Mouse (Mus musculus): ENCODE data around the gene Gm5678. TPM values are rescaled to one million over a fixed set of nuclear protein-coding genes. Genes with fewer than 3 reads are reported as not detected.

Gm5678 gene
- polyA plus RNA-seq (2014; fragmentation: Illumina TruSeq; extraction: RNeasy Lipid Tissue Mini Kit (QIAGEN cat#74804); ENCODE audit: low read depth, low replicate concordance): not detected

DNA sequence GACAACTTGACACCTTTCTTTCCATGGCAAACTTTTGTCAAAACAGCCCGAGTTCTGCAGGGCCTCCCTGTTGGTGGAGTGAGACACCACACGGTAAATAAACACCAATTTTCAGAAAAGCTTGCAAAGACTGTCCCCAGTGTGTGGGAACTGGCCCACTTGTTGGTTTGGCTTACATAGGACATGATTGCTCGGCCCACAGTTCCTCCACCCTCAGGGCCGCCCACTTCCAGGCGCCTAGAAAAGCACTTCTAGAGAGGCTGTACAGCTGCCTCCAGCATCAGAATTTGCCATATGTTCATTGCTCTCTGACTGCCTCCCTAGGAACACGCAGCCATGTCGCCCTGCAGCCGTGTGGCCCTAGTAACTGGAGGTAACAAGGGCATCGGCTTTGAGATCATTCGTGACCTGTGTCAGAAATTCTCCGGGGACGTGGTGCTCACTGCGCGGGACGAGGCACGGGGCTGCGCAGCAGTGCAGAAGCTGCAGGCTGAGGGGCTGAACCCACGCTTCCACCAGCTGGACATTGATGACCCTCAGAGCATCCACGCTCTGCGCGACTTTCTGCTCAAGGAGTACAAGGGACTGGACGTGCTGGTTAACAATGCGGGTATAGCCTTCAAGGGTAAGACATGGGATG is at the start of gene Gm5678:
Gm5678 (plus strand) TSS at position 337 of the 640 bp plus-strand sequence.

DNA sequence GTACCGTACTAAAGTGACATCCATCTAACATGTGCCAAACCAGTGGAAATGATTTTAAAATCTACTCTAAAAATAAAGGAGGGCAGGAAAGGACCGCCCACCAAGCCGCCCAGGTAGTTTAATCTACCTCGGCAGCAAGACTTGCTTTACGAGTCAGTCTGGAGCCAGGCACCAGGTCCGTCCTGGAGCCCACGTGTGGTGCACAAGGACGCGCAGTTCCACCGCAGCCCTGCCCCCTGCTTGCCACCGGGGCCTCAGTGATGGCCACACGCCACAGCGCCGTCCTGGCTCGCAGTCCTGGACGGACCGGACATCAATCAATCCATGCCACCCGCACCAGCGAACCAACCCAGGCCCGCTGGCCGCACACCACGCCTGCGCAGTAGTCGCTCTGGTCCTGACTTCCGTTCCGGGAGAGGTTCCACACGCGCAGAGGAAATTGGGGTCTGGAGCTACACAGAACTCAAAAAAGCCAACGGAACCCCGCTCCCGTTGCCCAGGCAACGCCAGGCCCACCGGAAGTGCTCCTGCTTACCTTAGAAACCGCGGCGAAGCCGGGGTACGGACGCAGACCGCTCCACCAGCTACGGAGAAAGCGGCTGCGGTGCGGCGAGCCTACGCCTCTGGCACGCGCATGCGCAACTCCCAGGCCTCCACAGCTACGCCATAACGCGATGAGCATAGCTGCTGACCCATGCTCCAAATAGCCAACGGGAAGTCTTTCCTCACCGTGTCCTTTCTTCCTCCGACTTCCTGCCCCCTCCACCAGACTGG is 24.3 kb upstream of the Gm5678 start, which contains the start of gene Setd4:
Setd4 (minus strand) TSS at position 625 of the 774 bp plus-strand sequence.

DNA sequence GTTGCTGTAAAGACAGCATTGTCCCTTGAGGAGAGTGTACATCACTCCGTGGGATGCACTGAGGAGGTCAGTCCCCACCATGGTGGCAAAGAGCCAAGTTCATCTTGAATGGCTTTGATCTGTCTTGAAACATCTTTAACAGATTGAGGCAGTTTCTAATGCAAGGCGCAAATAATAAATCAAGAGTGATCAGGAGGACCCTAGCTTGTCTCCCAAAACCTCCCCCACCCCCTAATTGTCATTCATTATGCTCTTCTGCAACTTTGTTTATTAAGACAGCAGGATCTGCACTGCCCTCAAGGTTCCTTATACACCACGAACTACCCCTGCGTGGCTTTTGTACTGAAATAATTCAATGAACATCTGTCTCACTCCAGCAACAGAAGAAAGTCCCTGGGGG is 22.3 kb upstream of the Gm5678 start, which contains the start of gene Cbr1:
Cbr1 (plus strand) TSS at position 301 of the 400 bp plus-strand sequence.

Other genes with a start within 250 kb of the Gm5678 start
- 1.1 TPM for gene Setd4, start 24.0 kb upstream of the Gm5678 start, polyA plus RNA-seq (2014; fragmentation: Illumina TruSeq; extraction: RNeasy Lipid Tissue Mini Kit (QIAGEN cat#74804); ENCODE audit: low read depth, low replicate concordance)
- 6.3 TPM for gene Cbr1, start 22.2 kb upstream of the Gm5678 start, polyA plus RNA-seq (2014; fragmentation: Illumina TruSeq; extraction: RNeasy Lipid Tissue Mini Kit (QIAGEN cat#74804); ENCODE audit: low read depth, low replicate concordance)
- gene Cbr3, start 55.1 kb downstream of the Gm5678 start, polyA plus RNA-seq (2014; fragmentation: Illumina TruSeq; extraction: RNeasy Lipid Tissue Mini Kit (QIAGEN cat#74804); ENCODE audit: low read depth, low replicate concordance): 0.31 TPM
- gene Dop1b, start 83.8 kb downstream of the Gm5678 start, polyA plus RNA-seq (2014; fragmentation: Illumina TruSeq; extraction: RNeasy Lipid Tissue Mini Kit (QIAGEN cat#74804); ENCODE audit: low read depth, low replicate concordance): 6.0 TPM
- 115 TPM for gene Morc3, start 204.0 kb downstream of the Gm5678 start, polyA plus RNA-seq (2014; fragmentation: Illumina TruSeq; extraction: RNeasy Lipid Tissue Mini Kit (QIAGEN cat#74804); ENCODE audit: low read depth, low replicate concordance)

Measured in testis, adult 10 weeks (tissue).